Mouse (Mus musculus) liver, embryonic 16.5 days (tissue): ENCODE data around the gene Atp2a1. TPM values are rescaled to one million over a fixed set of nuclear protein-coding genes. Genes with fewer than 3 reads are reported as not detected.

ENCODE experiments used
- ATAC-seq: fragments of 200-750 bp; cut with Nextera tagmentation; 2 replicates; pipeline ENCODE4 v1.8.0; 2017; ENCODE audit warnings: low read depth, mild to moderate bottlenecking, moderate number of reproducible peaks, moderate library complexity
- H3K27ac ChIP-seq: fragments of 300-500 bp; sonication (generic); 2 replicates; pipeline ENCODE4 v1.5.1; 2014; ENCODE audit warnings: mild to moderate bottlenecking, low read length
- H3K27me3 ChIP-seq: fragments of 300-500 bp; sonication (generic); 2 replicates; pipeline ENCODE4 v1.6.1; 2014; ENCODE audit warnings: low read depth, low read length, mixed read lengths; ENCODE audit not compliant: control insufficient read depth, insufficient read depth
- H3K36me3 ChIP-seq: fragments of 300-500 bp; sonication (generic); 2 replicates; pipeline ENCODE4 v1.6.1; 2014; ENCODE audit warnings: mild to moderate bottlenecking; ENCODE audit not compliant: control insufficient read depth, insufficient read depth
- H3K4me1 ChIP-seq: fragments of 300-500 bp; sonication (generic); 2 replicates; pipeline ENCODE4 v1.6.1; 2014; ENCODE audit warnings: low read depth, low read length, mixed read lengths; ENCODE audit not compliant: control insufficient read depth
- H3K4me2 ChIP-seq: fragments of 300-500 bp; sonication (generic); 2 replicates; pipeline ENCODE4 v1.6.1; 2014; ENCODE audit warnings: low read depth, low read length, mixed read lengths
- H3K4me3 ChIP-seq: fragments of 300-500 bp; sonication (generic); 2 replicates; pipeline ENCODE4 v1.5.1; 2014; ENCODE audit warnings: low read depth, mild to moderate bottlenecking, low read length
- H3K9ac ChIP-seq: fragments of 300-500 bp; sonication (generic); 2 replicates; pipeline ENCODE4 v1.6.1; 2014; ENCODE audit warnings: low read depth, low read length
- H3K9me3 ChIP-seq: fragments of 300-500 bp; sonication (generic); replicated peaks from 2 replicates; pipeline ENCODE4 v1.6.1; 2016; ENCODE audit warnings: low read length; ENCODE audit not compliant: control insufficient read depth
- WGBS: fragments of 180-500 bp; shearing (Covaris S2); extraction: QIAGEN DNeasy Blood & Tissue Kit; methylation state at CpG from one replicate; pipeline ENCODE4 v1.1.7; 2014; ENCODE audit not compliant: insufficient replicate concordance; 5-methylcytosine and 5-hydroxymethylcytosine counted together
- polyA plus RNA-seq: library from polyadenylated mRNA; unstranded; fragments of >200 nt; fragmentation: Nextera tagmentation; extraction: Ambion mirVana; gene quantifications from 2 replicates; pipeline ENCODE4 v1.2.1, GENCODE M21; 2015

Atp2a1 gene
- polyA plus RNA-seq, 1 experiment from 2014 or later = 22.0 TPM

DNA sequence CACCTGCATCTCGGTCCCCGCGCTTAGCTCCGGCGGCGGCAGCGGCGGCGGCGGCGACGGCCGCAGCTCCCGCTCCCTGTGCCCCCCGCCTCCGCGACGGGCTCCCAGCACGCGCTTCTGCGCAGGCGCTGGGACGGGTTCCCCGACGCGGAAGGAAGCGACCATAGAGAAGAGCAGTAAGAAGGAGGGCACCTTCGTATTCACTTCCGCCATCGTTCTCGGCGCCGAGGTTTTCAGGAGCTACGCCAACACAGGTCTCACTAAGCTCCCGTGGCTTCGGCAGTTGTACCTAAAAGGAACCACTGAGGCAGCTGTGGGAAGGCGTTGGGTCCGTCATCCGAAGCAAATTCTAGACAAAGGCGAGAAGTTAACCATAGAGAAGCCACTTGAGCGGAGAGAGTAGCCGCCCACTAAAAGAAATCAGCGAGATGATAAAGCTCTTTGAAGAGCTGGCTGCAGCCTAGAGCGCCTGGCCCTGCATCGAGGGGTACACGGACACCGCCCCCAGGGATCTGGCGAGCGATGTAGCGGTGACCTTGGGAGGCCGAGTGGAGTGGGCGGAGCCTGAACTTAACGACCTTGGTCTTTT, 12.2 kb upstream of the Atp2a1 start, which contains the start of gene Sh2b1:
Gene Sh2b1 (minus strand): TSS at position 432 of the 589 bp plus-strand sequence.
- Histone ChIP-seq H3K4me3 (peak within 1 kb of the TSS; percentile 86), H3K9me3 (no peaks in the 10 kb centered on the region), H3K9ac (peak within 1 kb of the TSS; percentile 94), H3K27ac (peak within 1 kb of the TSS; percentile 88), H3K27me3 (no peaks in the 10 kb centered on the region), H3K4me2 (peak within 1 kb of the TSS; percentile 89), H3K36me3 (peaks cover 9% of the 10 kb centered on the region; the same call in 1 of the 2 replicates), H3K4me1 (peaks cover 22% of the 10 kb centered on the region)
- WGBS = under 1% methylated on average over 53 of the region's 53 CpGs
- peak; percentile 88 for ATAC-seq

GRCm38 (mm10) chr7:126474486-126474955, 11.6 kb upstream of the Atp2a1 start:
- H3K4me1 ChIP-seq = peaks cover 22% of the 10 kb centered on the region
- ATAC-seq = peak; percentile 4; the same call in 1 of the 2 replicates

GRCm38 (mm10) chr7:126473470-126474086, 10.7 kb upstream of the Atp2a1 start:
- Histone ChIP-seq H3K27me3 (no peaks in the 10 kb centered on the region), H3K4me3 (peak overlapping the region; percentile 86), H3K4me1 (peaks cover 22% of the 10 kb centered on the region), H3K4me2 (peak overlapping the region; percentile 89), H3K9me3 (no peaks in the 10 kb centered on the region), H3K36me3 (peaks cover 16% of the 10 kb centered on the region), H3K9ac (no peak overlapping the region; the same call in 1 of the 2 replicates), H3K27ac (peak overlapping the region; percentile 23; the same call in 1 of the 2 replicates)
- 68% methylated on average over 9 of the region's 9 CpGs for WGBS
- no peak for ATAC-seq

More at GRCm38 (mm10) chr7:126474486-126474955, 11.6 kb upstream of the Atp2a1 start:
- Histone ChIP-seq H3K27ac (peak overlapping the region; percentile 88), H3K4me2 (peak overlapping the region; percentile 89), H3K9me3 (no peaks in the 10 kb centered on the region), H3K27me3 (no peaks in the 10 kb centered on the region), H3K36me3 (peaks cover 11% of the 10 kb centered on the region), H3K9ac (peak overlapping the region; percentile 94), H3K4me3 (peak overlapping the region; percentile 86)
- under 1% methylated on average over 27 of the region's 27 CpGs for WGBS

- peaks cover 22% of the 10 kb centered on the region for H3K36me3 ChIP-seq
- no peak overlapping the region for H3K4me3 ChIP-seq
- no peak overlapping the region; the same call in 1 of the 2 replicates for H3K9ac ChIP-seq
- H3K27ac ChIP-seq = peak overlapping the region; percentile 49
- H3K27me3 ChIP-seq = no peaks in the 10 kb centered on the region
- peak overlapping the region; percentile 89; the same call in 1 of the 2 replicates for H3K4me2 ChIP-seq
- no peak for ATAC-seq
- no peaks in the 10 kb centered on the region for H3K9me3 ChIP-seq
- WGBS = 40% methylated on average over 16 of the region's 16 CpGs
- peaks cover 22% of the 10 kb centered on the region for H3K4me1 ChIP-seq
Measured at GRCm38 (mm10) chr7:126472713-126473112, 9.8 kb upstream of the Atp2a1 start.

- H3K9ac ChIP-seq = no peak overlapping the region; the same call in 1 of the 2 replicates
- ATAC-seq = no peak
- 40% methylated on average over 13 of the region's 13 CpGs for WGBS
Measured at GRCm38 (mm10) chr7:126472306-126472705, 9.4 kb upstream of the Atp2a1 start.

DNA sequence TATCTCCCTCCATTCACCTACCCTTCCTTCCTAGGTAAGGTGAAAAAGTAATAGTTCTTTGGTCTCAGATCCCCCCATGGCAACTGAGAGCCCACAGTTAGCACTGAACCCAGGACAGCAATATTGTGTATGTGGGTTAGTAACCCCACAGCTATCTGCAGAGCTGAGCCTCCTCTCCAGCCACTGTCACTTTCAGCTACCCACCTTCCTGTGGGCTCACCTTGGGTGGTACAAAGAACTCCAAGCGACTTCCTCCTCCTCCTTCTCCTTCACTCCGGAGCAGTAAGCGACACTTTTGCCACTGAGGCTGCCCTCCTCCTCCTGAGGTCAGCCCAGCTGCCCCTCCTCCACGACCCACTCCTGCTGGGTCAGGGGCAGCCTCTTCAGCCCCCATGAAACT, 8.9 kb upstream of the Atp2a1 start:
- no peak overlapping the region for H3K9ac ChIP-seq
- H3K36me3 ChIP-seq = peaks cover 26% of the 10 kb centered on the region
- WGBS = 24% methylated on average over 4 of the region's 4 CpGs
- H3K9me3 ChIP-seq = no peaks in the 10 kb centered on the region
- 0 out of 2 replicates have a peak overlapping the region, but pooled peaks have one; percentile 24 for H3K4me2 ChIP-seq
- no peaks in the 10 kb centered on the region for H3K27me3 ChIP-seq
- peaks cover 22% of the 10 kb centered on the region for H3K4me1 ChIP-seq
- ATAC-seq = no peak
- H3K4me3 ChIP-seq = peak overlapping the region; percentile 5; the same call in 1 of the 2 replicates
- H3K27ac ChIP-seq = peak overlapping the region; percentile 49; the same call in 1 of the 2 replicates

More at GRCm38 (mm10) chr7:126472306-126472705, 9.4 kb upstream of the Atp2a1 start:
- H3K9me3 ChIP-seq = no peaks in the 10 kb centered on the region
- H3K4me3 ChIP-seq = peak overlapping the region; percentile 5; the same call in 1 of the 2 replicates
- peaks cover 22% of the 10 kb centered on the region for H3K4me1 ChIP-seq
- H3K4me2 ChIP-seq = peak overlapping the region; percentile 89; the same call in 1 of the 2 replicates
- H3K27me3 ChIP-seq = no peaks in the 10 kb centered on the region
- peaks cover 26% of the 10 kb centered on the region for H3K36me3 ChIP-seq
- H3K27ac ChIP-seq = peak overlapping the region; percentile 49

GRCm38 (mm10) chr7:126471361-126471760, 8.5 kb upstream of the Atp2a1 start:
- peaks cover 21% of the 10 kb centered on the region for H3K4me1 ChIP-seq
- no peak overlapping the region; the same call in 1 of the 2 replicates for H3K27ac ChIP-seq
- 58% methylated on average over 5 of the region's 5 CpGs for WGBS
- H3K36me3 ChIP-seq = peaks cover 26% of the 10 kb centered on the region
- no peak overlapping the region for H3K9ac ChIP-seq
- H3K9me3 ChIP-seq = no peaks in the 10 kb centered on the region
- H3K27me3 ChIP-seq = no peaks in the 10 kb centered on the region
- ATAC-seq = no peak
- no peak overlapping the region for H3K4me3 ChIP-seq
- no peak overlapping the region for H3K4me2 ChIP-seq

DNA sequence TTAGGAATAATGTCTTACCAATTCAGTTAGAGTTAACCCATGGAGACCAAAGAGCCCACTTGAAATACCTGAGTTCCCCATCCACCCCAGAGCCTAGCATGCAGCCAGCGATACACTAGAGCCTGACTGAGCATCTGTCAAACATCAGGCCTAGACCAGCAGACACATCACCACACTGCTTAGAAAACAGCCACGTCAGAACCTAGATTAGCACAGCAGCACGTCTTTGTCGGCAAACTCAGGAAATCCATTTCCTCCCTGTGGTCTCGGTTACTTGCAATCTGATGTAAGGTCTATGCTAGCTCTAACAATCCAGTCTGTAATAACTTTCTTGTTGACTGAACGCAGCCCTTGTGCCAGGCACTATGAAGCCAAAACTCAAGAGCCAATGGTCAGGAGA, 7.2 kb upstream of the Atp2a1 start:
- Histone ChIP-seq H3K9ac (no peak overlapping the region), H3K4me1 (peaks cover 19% of the 10 kb centered on the region), H3K27ac (0 out of 2 replicates have a peak overlapping the region, but pooled peaks have one; percentile 3), H3K9me3 (no peaks in the 10 kb centered on the region), H3K4me3 (no peak overlapping the region), H3K36me3 (peaks cover 26% of the 10 kb centered on the region), H3K27me3 (no peaks in the 10 kb centered on the region), H3K4me2 (no peak overlapping the region)
- ATAC-seq = no peak
- WGBS = 30% methylated on average over 6 of the region's 6 CpGs
